Mouse (Mus musculus) hindbrain, embryonic 10.5 days (tissue): ENCODE data around the gene Cfap100. TPM values are rescaled to one million over a fixed set of nuclear protein-coding genes. Genes with fewer than 3 reads are reported as not detected.

Experiments used
- DNase-seq: peaks from one replicate; pipeline ENCODE4 v3.0.0-alpha.2; 2017; ENCODE audit warnings: low spot score
- H3K27ac ChIP-seq: fragments of 300-500 bp; sonication (generic); 2 replicates; pipeline ENCODE4 v1.5.1; 2016; ENCODE audit warnings: mild to moderate bottlenecking, moderate library complexity
- H3K27me3 ChIP-seq: fragments of 300-500 bp; sonication (generic); 2 replicates; pipeline ENCODE4 v1.6.1; 2016; ENCODE audit warnings: mild to moderate bottlenecking; ENCODE audit not compliant: poor library complexity, insufficient read depth, severe bottlenecking
- H3K36me3 ChIP-seq: fragments of 300-500 bp; sonication (generic); 2 replicates; pipeline ENCODE4 v1.6.1; 2016; ENCODE audit warnings: mild to moderate bottlenecking, moderate library complexity
- H3K4me1 ChIP-seq: fragments of 300-500 bp; sonication (generic); replicated peaks from 2 replicates; pipeline ENCODE4 v1.6.1; 2016; ENCODE audit warnings: mild to moderate bottlenecking
- H3K4me3 ChIP-seq: fragments of 300-500 bp; sonication (generic); 2 replicates; pipeline ENCODE4 v1.5.1; 2016; ENCODE audit warnings: mild to moderate bottlenecking, moderate library complexity
- H3K9me3 ChIP-seq: fragments of 300-500 bp; sonication (generic); 2 replicates; pipeline ENCODE4 v1.6.1; 2016; ENCODE audit warnings: mild to moderate bottlenecking, moderate library complexity
- WGBS: fragments of 180-500 bp; shearing (Covaris S2); methylation state at CpG from one replicate; pipeline ENCODE4 v1.1.7; 2016; 5-methylcytosine and 5-hydroxymethylcytosine counted together
- polyA plus RNA-seq: library from polyadenylated mRNA; unstranded; fragments of >200 nt; fragmentation: Nextera tagmentation; extraction: Ambion mirVana; gene quantifications from 2 replicates; pipeline ENCODE4 v1.2.1, GENCODE M21; 2016

Cfap100 gene
- polyA plus RNA-seq, 1 experiment from 2014 or later: 2.0 TPM

- H3K4me1 ChIP-seq: peaks cover 34% of the 10 kb centered on the region
- H3K27me3 ChIP-seq: peaks cover 30% of the 10 kb centered on the region
- no peak overlapping the region for H3K4me3 ChIP-seq
- 92% methylated on average over 12 of the region's 12 CpGs for WGBS
- no peak for DNase-seq
- no peak overlapping the region for H3K27ac ChIP-seq
- H3K9me3 ChIP-seq: no peaks in the 10 kb centered on the region
- 0 out of 2 replicates have a peak, but pooled peaks cover 3% of the 10 kb centered on the region for H3K36me3 ChIP-seq
Measured at GRCm38 (mm10) chr6:90466847-90467410, 38.3 kb upstream of the Cfap100 start.

- 84% methylated on average over 10 of the region's 10 CpGs for WGBS
- H3K4me3 ChIP-seq: no peak overlapping the region
- no peaks in the 10 kb centered on the region for H3K9me3 ChIP-seq
- H3K36me3 ChIP-seq: 0 out of 2 replicates have a peak, but pooled peaks cover 3% of the 10 kb centered on the region
- peaks cover 31% of the 10 kb centered on the region for H3K4me1 ChIP-seq
- H3K27me3 ChIP-seq: peaks cover 38% of the 10 kb centered on the region
- no peak overlapping the region for H3K27ac ChIP-seq
- no peak for DNase-seq
Measured at GRCm38 (mm10) chr6:90466079-90466478, 37.5 kb upstream of the Cfap100 start.

GRCm38 (mm10) chr6:90465028-90465640 lies 36.5 kb upstream of the Cfap100 start:
- Histone ChIP-seq H3K36me3 (0 out of 2 replicates have a peak, but pooled peaks cover 3% of the 10 kb centered on the region), H3K4me1 (peaks cover 27% of the 10 kb centered on the region), H3K4me3 (no peak overlapping the region), H3K27me3 (peaks cover 48% of the 10 kb centered on the region), H3K27ac (no peak overlapping the region), H3K9me3 (no peaks in the 10 kb centered on the region)
- DNase-seq: no peak
- 91% methylated on average over 11 of the region's 11 CpGs for WGBS

GRCm38 (mm10) chr6:90463890-90464421 lies 35.4 kb upstream of the Cfap100 start:
- no peak for DNase-seq
- H3K36me3 ChIP-seq: 0 out of 2 replicates have a peak, but pooled peaks cover 3% of the 10 kb centered on the region
- H3K4me1 ChIP-seq: peaks cover 27% of the 10 kb centered on the region
- no peak overlapping the region for H3K27ac ChIP-seq
- peaks cover 55% of the 10 kb centered on the region for H3K27me3 ChIP-seq
- H3K9me3 ChIP-seq: no peaks in the 10 kb centered on the region
- WGBS: 40% methylated on average over 7 of the region's 7 CpGs
- H3K4me3 ChIP-seq: peak overlapping the region; percentile 76

GRCm38 (mm10) chr6:90463228-90463862 lies 34.7 kb upstream of the Cfap100 start:
- Histone ChIP-seq H3K27ac (peak overlapping the region; percentile 85), H3K27me3 (peaks cover 55% of the 10 kb centered on the region)

GRCm38 (mm10) chr6:90462841-90463227 lies 34.2 kb upstream of the Cfap100 start:
- DNase-seq: peak; percentile 35
- H3K27me3 ChIP-seq: peaks cover 55% of the 10 kb centered on the region
- 0 out of 2 replicates have a peak, but pooled peaks cover 3% of the 10 kb centered on the region for H3K36me3 ChIP-seq
- WGBS: under 1% methylated on average over 38 of the region's 38 CpGs
- peak overlapping the region; percentile 85 for H3K27ac ChIP-seq
- H3K4me1 ChIP-seq: peaks cover 27% of the 10 kb centered on the region
- peak overlapping the region; percentile 76 for H3K4me3 ChIP-seq
- H3K9me3 ChIP-seq: no peaks in the 10 kb centered on the region

More at GRCm38 (mm10) chr6:90463228-90463862, 34.7 kb upstream of the Cfap100 start:
- peak overlapping the region; percentile 76 for H3K4me3 ChIP-seq
- no peaks in the 10 kb centered on the region for H3K9me3 ChIP-seq
- 0 out of 2 replicates have a peak, but pooled peaks cover 3% of the 10 kb centered on the region for H3K36me3 ChIP-seq
- peak; percentile 73 for DNase-seq
- H3K4me1 ChIP-seq: peaks cover 27% of the 10 kb centered on the region
- 1% methylated on average over 31 of the region's 31 CpGs for WGBS

- peak within 1 kb of the TSS; percentile 85 for H3K27ac ChIP-seq
- 0 out of 2 replicates have a peak, but pooled peaks cover 3% of the 10 kb centered on the region for H3K36me3 ChIP-seq
- H3K9me3 ChIP-seq: no peaks in the 10 kb centered on the region
- H3K27me3 ChIP-seq: peaks cover 55% of the 10 kb centered on the region
- under 1% methylated on average over 69 of the region's 70 CpGs for WGBS
- H3K4me3 ChIP-seq: peak within 1 kb of the TSS; percentile 76
- DNase-seq: peak; percentile 76
- H3K4me1 ChIP-seq: peaks cover 27% of the 10 kb centered on the region
Measured at GRCm38 (mm10) chr6:90462181-90462706, 33.6 kb upstream of the Cfap100 start, which contains the start of gene Klf15. Gene Klf15 (plus strand): TSS chr6:90462576.

GRCm38 (mm10) chr6:90461771-90462170 lies 33.2 kb upstream of the Cfap100 start:
- Histone ChIP-seq H3K4me1 (peaks cover 27% of the 10 kb centered on the region), H3K36me3 (0 out of 2 replicates have a peak, but pooled peaks cover 1% of the 10 kb centered on the region), H3K4me3 (peak overlapping the region; percentile 76), H3K27me3 (peaks cover 55% of the 10 kb centered on the region), H3K9me3 (no peaks in the 10 kb centered on the region), H3K27ac (peak overlapping the region; percentile 85; the same call in 1 of the 2 replicates)
- DNase-seq: no peak
- WGBS: 8% methylated on average over 12 of the region's 12 CpGs

- no peak for DNase-seq
- Histone ChIP-seq H3K9me3 (no peaks in the 10 kb centered on the region), H3K36me3 (no peaks in the 10 kb centered on the region), H3K27ac (no peak overlapping the region), H3K4me3 (no peak overlapping the region), H3K4me1 (peaks cover 27% of the 10 kb centered on the region), H3K27me3 (peaks cover 55% of the 10 kb centered on the region)
- WGBS: 43% methylated on average over 2 of the region's 2 CpGs
Measured at GRCm38 (mm10) chr6:90461181-90461580, 32.6 kb upstream of the Cfap100 start.

GRCm38 (mm10) chr6:90457421-90457820 lies 28.8 kb upstream of the Cfap100 start:
- no peaks in the 10 kb centered on the region for H3K36me3 ChIP-seq
- 88% methylated on average over 2 of the region's 2 CpGs for WGBS

GRCm38 (mm10) chr6:90453751-90454150 lies 25.2 kb upstream of the Cfap100 start:
- H3K4me1 ChIP-seq: no peaks in the 10 kb centered on the region
- no peaks in the 10 kb centered on the region for H3K9me3 ChIP-seq
- DNase-seq: no peak
- no peak overlapping the region for H3K4me3 ChIP-seq
- H3K36me3 ChIP-seq: no peaks in the 10 kb centered on the region
- WGBS: 83% methylated on average over 5 of the region's 5 CpGs
- H3K27me3 ChIP-seq: no peaks in the 10 kb centered on the region
- H3K27ac ChIP-seq: no peak overlapping the region

More at GRCm38 (mm10) chr6:90457421-90457820, 28.8 kb upstream of the Cfap100 start:
- Histone ChIP-seq H3K27me3 (peaks cover 27% of the 10 kb centered on the region), H3K4me3 (no peak overlapping the region), H3K27ac (no peak overlapping the region), H3K4me1 (peaks cover 8% of the 10 kb centered on the region), H3K9me3 (no peaks in the 10 kb centered on the region)
- no peak for DNase-seq

- Histone ChIP-seq H3K27me3 (no peaks in the 10 kb centered on the region; the same call in 1 of the 2 replicates), H3K4me3 (no peak overlapping the region), H3K36me3 (no peaks in the 10 kb centered on the region), H3K27ac (no peak overlapping the region), H3K9me3 (no peaks in the 10 kb centered on the region), H3K4me1 (no peaks in the 10 kb centered on the region)
- no peak for DNase-seq
Measured at GRCm38 (mm10) chr6:90452603-90453002, 24.0 kb upstream of the Cfap100 start.
